Comparison of ENCODE assay signal across 21 mouse cellular contexts in genomic region chr6:102557521-102557920, GRCm38 (mm10). TPM values are rescaled to one million over a fixed set of nuclear protein-coding genes. Genes with fewer than 3 reads are reported as not detected.
DNase-seq lines count a peak whose midpoint lies in the region; ATAC-seq lines count a peak whose summit lies in the region.
"Had no signal": no experiment of that assay in that cellular context is flagged by ENCODE, and none has a peak within 500 bp of the region (broad histone marks: within the 10 kb centered on the region; RNA-seq: fewer than 3 reads in every experiment).

No protein-coding gene starts in this region.

- peak; percentile 70 for ATAC-seq in frontal cortex, adult (ENCODE audit: low TSS enrichment)
- ATAC-seq: CD4-positive, CD25-positive, alpha-beta regulatory T cell, adult 4 months; forebrain, embryonic 14.5 days had no signal

- no peak for DNase-seq in frontal cortex, postnatal 14 days (ENCODE audit: low spot score in 2 of 2)
- peak; percentile 19 to 31 for DNase-seq in left cerebral cortex, postnatal 36 days (ENCODE audit: low spot score in 2 of 2)
- DNase-seq in left cerebral cortex, adult 11 months (ENCODE audit: low spot score): no peak
- DNase-seq in right cerebral cortex, adult 18-20 months: peak; percentile 43
- no peak for DNase-seq in right cerebral cortex, postnatal 25 days
- DNase-seq in spleen, adult 12 weeks (ENCODE audit: low spot score): no peak
- DNase-seq: adrenal gland, adult 8-10 months; adrenal gland, postnatal 36 days; B cell, adult 2 months; cerebellum, adult 11 months; cerebellum, adult 8-10 months; embryo, embryonic 11 days; gastrocnemius, adult 2 months; gastrocnemius, postnatal 25 days; heart, postnatal 36 days had no signal

- intact Hi-C loops in left cerebral cortex, postnatal 36 days (cut with DNase I): no loop called here

RNA-seq across cellular contexts. Expression of gene Cntn3, which starts 15.4 kb away (rescaled TPM):
- total RNA-seq in left cerebral cortex, postnatal 36 days (2021): 10 to 100 TPM; 27.0 to 27.2 TPM
- total RNA-seq: common myeloid progenitor, adult 5-6 weeks; G1E; gastrocnemius, adult 2 months; gastrocnemius, postnatal 25 days; granulocyte monocyte progenitor cell, adult 5-6 weeks had no signal

Comparison
In these comparisons a context has a peak if more than half of its experiments do, and no peak if none do; other contexts are left out.
1. DNase-seq: peak in left cerebral cortex, postnatal 36 days (2 of 2) and right cerebral cortex, adult 18-20 months (single experiment); none in frontal cortex, postnatal 14 days (0 of 2), left cerebral cortex, adult 11 months (single experiment), right cerebral cortex, postnatal 25 days (single experiment) and spleen, adult 12 weeks (single experiment).